Mouse (Mus musculus) E14TG2a.4 (cell line): ENCODE data around the gene Prom1.

Experiments used
- CTCF ChIP-seq: conservative IDR thresholded peaks from 2 replicates; pipeline ENCODE4 v1.5.1; 2014; ENCODE audit warnings: low read length
- POU5F1 ChIP-seq: IDR thresholded peaks from 2 replicates; pipeline ENCODE4 v1.6.1; 2014; ENCODE audit warnings: low read length, borderline replicate concordance

GRCm38 (mm10) chr5:43974166-43974565 is 127.7 kb downstream of the Prom1 start:
- TF ChIP-seq CTCF (no peak), POU5F1 (no peak)
